Mouse (Mus musculus) layer of hippocampus, adult 9-10 months (tissue): Measurements from ENCODE around the gene Ift20.

Source experiments
- DNase-seq: peaks from one replicate; pipeline ENCODE4 v3.0.0; 2022; ENCODE audit warnings: low spot score

Ift20 gene

GRCm38 (mm10) chr11:78536080-78536689, at the start of gene Ift20, which contains the start of gene Tnfaip1:
TSS of gene Ift20 (plus strand) at chr11:78536361.
TSS of gene Tnfaip1 (minus strand) at chr11:78536332.
- peak; percentile 96 for DNase-seq

GRCm38 (mm10) chr11:78488168-78488567, 48.0 kb upstream of the Ift20 start:
- DNase-seq: peak; percentile 74

DNA sequence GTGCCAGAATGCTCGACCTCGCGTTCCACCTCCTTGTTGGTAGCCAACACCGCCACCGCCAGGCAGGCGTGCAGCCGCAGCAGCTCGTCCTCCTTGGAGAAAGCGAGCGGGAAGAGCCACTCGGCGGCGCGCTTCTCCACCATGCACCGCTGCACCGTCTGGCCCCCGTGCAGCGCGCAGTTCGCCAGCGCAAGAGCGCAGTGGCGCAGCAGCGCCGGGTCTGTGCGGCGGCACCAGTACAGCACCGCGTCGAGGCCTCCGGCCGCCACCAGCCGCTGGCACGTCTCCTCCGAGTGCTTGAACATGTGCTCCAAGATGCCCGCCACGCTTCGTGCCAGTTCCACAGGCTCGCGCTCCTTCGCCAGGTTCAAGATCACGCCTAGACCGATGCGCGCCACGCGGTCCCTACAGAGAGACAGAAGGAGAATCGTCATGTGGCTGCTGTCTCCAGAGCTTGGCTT, 45.4 kb upstream of the Ift20 start:
- DNase-seq: no peak

DNA sequence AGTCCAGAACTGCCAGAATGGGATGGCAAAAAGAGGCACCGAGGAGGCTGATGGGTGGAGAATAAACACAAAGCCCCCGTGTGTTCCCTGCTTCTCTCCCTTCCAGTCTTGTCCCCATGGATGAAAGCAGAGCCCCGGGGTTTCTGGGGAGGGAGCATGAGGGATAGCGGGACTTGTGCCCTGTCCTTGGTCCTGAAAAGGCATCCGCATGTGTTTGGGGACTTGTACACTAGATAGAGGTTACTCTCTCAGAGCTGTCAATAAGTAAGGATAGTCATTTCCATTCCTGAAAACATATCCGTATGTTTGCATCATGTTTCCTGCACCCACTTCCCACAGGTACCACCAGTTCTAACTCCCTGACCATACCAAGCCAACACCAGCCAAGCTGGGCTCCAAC, 40.3 kb upstream of the Ift20 start:
- DNase-seq: no peak

DNA sequence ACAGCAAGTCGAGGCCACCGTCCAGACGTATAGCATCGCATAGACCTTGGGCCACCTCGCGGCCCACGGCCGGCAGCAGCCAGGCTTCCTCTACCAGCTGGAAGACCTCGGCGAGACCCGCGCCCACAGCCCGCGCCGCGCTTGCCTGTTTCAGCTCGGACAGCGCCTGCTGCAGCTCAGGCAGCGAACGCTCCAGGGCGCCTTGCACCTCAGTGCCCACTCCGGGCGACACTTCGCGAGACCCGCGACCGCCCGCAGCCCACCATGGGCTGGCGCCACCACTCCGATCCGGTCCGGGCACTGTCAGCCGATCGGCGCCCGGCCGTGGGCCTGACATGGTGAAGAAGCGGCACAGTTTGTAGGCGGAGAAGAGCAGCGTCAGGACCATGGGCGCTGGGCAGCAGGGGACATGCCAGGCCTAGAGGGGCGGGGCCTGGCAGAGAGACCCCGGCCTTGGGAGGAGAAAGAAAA, 39.1 kb upstream of the Ift20 start:
- no peak for DNase-seq

DNA sequence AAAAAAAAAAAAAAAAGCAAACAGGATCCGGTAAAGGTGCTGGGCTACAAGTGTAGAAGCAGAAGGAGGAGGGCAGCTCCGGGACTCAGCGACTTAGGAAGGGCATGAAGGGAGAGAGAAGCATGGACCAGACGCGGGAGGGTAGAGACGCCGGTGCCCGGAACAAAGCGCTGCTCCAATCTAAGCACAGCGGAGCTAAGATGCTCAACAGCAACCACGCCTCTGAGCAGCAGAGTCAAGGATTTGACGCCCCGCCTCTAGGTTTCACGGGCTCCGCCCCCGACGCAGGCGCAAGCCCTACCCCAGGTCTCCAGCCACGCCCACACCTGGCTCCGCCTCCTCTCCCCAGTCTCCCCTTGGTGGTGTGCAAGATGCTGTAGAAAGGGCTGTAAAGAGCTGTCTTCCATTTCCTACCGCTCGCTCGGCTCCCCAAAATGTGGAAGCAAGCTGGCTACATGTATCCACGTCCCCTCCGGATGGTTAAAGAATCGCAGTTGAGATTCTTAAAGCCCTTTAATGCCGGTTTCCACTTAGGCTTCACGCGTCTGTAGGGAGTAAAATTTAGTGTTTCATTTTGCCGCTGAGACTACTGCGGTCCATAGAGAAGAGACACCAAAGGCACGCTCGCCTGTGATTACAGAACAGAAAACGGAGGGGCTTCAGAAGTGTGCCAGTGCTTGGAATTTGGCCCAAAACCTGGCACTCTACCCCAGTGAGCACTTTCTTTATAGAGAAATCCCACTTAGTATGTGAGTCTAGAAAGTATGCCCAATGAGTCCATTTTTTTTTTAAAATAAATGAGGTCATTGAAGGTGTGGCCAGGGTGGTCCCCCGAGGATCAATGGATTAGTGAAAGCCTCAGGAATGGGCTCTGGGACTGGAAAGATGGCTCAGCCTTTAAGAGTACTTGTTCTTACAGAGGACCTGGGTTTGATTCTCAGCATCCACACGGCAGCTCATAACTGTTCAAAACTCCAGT, 38.3 kb upstream of the Ift20 start, which contains the start of gene Sarm1:
TSS of gene Sarm1 (minus strand) at position 211 of the 979 bp plus-strand sequence.
- DNase-seq: peak; percentile 83

- no peak for DNase-seq
These were observed 37.2 kb upstream of the Ift20 start, which contains the start of gene Vtn for GRCm38 (mm10) chr11:78499004-78499403. TSS of gene Vtn (plus strand) at chr11:78499091.

DNA sequence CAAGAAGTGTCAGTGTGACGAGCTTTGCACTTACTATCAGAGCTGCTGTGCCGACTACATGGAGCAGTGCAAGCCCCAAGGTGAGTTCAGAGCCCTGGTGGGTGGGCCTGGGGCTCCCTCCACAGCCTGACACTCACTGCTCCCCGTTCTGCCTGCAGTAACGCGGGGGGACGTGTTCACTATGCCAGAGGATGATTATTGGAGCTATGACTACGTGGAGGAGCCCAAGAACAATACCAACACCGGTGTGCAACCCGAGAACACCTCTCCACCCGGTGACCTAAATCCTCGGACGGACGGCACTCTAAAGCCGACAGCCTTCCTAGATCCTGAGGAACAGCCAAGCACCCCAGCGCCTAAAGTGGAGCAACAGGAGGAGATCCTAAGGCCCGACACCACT, 36.6 kb upstream of the Ift20 start:
- DNase-seq: no peak

DNA sequence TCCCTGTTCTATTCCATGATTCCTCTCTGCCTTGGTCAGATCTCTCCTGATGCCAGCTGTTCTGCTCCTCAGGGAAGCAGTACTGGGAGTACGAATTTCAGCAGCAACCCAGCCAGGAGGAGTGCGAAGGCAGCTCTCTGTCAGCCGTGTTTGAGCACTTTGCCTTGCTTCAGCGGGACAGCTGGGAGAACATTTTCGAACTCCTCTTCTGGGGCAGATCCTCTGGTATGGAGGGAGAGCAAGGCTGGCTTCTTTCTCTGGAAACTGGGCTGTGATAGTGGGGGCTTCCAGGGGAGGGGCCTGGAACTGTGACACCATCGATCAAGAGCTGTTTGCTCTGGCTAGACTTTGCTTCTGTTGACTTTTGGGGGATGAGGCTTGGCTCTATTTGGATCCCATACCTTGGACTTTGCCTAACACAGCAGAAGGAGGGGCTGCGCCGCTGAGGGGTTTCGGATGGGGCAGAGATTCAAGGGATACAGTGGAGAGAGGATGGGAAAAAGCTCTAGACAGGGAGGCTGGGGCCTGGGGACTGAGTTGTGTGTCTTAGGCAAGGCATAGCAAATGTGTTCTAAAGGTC, 35.4 kb upstream of the Ift20 start:
- no peak for DNase-seq

DNA sequence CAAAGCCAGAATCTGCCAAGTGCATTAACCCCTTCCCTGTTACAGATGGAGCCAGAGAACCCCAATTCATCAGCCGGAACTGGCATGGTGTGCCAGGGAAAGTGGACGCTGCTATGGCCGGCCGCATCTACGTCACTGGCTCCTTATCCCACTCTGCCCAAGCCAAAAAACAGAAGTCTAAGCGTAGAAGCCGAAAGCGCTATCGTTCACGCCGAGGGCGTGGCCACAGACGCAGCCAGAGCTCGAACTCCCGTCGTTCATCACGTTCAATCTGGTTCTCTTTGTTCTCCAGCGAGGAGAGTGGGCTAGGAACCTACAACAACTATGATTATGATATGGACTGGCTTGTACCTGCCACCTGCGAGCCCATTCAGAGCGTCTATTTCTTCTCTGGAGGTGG, 34.6 kb upstream of the Ift20 start:
- no peak for DNase-seq

GRCm38 (mm10) chr11:78502909-78503650, 33.1 kb upstream of the Ift20 start, which contains the start of gene Sebox:
TSS of gene Sebox (plus strand) at chr11:78503447.
- DNase-seq: no peak

DNA sequence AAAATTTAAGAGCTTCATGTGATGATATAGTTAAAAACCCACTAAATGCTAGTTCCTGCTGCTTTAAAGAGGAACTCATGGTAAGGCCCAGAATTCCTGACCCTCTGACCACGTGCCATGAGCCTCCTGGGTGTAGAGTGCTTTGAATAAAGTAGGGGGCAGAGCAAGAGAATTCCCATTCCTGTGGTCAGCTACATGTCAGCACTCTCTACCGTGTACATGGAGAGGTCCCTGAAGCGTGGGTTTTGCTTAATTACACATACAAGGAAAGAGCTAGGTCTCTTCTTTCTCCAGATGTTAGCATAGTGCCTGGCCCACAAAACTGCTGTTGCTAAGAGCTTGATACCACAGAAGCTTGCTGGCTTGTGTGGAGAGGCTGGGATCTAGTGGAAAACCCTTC, 30.7 kb upstream of the Ift20 start:
- no peak for DNase-seq

GRCm38 (mm10) chr11:78509148-78509547, 27.0 kb upstream of the Ift20 start:
- no peak for DNase-seq

- peak; percentile 41 for DNase-seq
These were observed 23.9 kb upstream of the Ift20 start, which contains the start of the genes Tmem199 and Poldip2 for GRCm38 (mm10) chr11:78512025-78512957. TSS of gene Tmem199 (minus strand) at chr11:78512172. TSS of gene Poldip2 (plus strand) at chr11:78512193.

- DNase-seq: no peak
These were observed 22.9 kb upstream of the Ift20 start for GRCm38 (mm10) chr11:78513106-78513790.

DNA sequence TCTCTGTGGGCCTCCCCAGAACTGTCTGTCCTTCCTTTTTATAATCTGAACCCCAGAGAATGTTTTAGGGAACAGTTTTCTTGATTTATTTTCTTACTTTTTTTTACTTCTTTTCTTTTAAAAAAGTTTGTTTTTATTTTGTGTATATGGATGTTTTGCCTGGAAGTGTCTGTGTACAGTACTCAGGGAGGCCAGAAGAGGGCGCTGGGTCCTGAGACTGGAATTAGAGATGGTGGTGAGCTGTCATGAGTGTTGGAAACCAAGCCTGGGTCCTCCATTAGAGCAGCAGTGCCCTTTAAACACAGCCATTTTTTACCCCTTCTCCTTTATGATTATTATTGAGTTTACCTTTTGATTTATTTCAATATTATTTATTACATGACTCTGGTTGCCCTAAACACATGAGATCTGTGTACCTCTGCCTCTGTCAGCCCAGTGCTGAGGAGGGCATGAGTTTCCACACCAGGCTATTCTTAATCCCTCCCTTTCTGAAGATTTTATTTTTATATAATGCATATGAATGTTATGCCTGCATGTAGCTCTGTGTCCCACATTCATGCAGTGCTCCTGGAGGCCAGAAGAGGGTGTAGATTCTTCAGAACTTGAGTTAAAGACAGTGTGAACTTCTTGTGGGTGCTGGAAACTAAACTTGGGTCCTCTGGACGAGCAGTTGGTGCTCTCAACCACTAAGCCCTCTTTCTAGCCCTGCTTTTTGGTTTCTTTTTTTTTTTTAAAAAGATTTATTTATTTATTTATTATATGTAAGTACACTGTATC, 20.4 kb upstream of the Ift20 start:
- DNase-seq: no peak

- DNase-seq: no peak
These were observed 17.2 kb upstream of the Ift20 start for GRCm38 (mm10) chr11:78518931-78519330.

- no peak for DNase-seq
These were observed 14.3 kb upstream of the Ift20 start for GRCm38 (mm10) chr11:78521880-78522279.

DNA sequence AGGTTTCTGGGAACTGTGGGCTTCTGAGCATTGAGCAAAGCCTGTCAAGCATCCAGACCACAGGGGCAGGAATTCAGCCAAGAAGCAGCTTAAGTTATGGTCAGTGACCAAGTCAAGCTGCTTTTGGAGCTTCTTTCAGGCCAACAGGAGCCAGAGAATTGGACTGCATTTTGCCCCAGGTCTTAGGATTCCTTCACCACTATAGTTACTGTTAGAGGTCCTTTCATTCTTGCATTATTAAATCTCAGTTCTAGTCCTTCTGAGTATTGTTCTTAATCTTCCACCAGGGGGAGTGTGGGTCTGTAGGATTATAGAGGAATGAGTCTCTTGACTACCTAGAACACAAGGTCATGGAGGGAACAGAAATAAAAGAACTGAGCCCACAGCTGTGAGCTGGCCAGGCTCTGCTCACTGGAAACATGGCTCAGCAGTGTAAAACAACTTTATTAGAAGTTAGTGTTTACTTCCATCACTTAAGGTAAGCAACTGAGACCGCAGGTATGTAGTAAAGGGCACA, 13.6 kb upstream of the Ift20 start:
- no peak for DNase-seq
